Mouse (Mus musculus): Measurements from ENCODE around the gene Prom2.

DNA sequence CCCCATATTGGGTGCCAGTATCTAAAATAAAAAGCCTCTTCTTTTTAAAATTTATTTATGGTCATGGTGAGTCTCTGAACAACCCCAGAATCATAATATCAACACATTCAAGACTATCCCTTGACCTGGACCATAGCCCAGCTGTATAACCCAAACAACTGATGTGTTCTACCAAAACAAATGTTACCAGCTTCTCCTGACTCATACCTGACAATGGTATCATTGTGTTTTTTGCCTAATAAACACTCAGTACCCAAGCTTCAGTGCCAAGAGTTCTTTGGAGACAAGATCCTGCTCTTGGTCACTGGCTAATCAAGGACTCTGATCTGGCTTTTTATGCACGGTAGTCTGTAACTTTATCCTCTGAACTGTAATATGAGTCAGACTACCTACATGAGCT lies 32.1 kb upstream of the Prom2 start:
- TF ChIP-seq EP300 (optimal IDR thresholded peaks at IDR 0.05) (no peak), CTCF (IDR thresholded peaks at IDR 0.05; ENCODE audit: low read depth) (no peak)

All from stomach, postnatal 0 days (tissue).